Mouse (Mus musculus) cerebellum, adult 11-12 months (tissue): ENCODE data around the gene Morc3.
A peak's percentile ranks its signal among the peaks of the same experiment; 100 is the strongest.

Source experiments
- DNase-seq: peaks from one replicate; pipeline ENCODE4 v3.0.0; 2022

Morc3 gene

GRCm38 (mm10) chr16:93884086-93884721 lies 52.3 kb downstream of the Morc3 start:
- DNase-seq, result peak; percentile 25

GRCm38 (mm10) chr16:93884722-93885113 lies 52.8 kb downstream of the Morc3 start:
- DNase-seq, result no peak

GRCm38 (mm10) chr16:93888481-93888880 lies 56.6 kb downstream of the Morc3 start:
- no peak for DNase-seq

- no peak for DNase-seq
Measured at GRCm38 (mm10) chr16:93890948-93891604, 59.2 kb downstream of the Morc3 start.

GRCm38 (mm10) chr16:93893285-93893684 lies 61.4 kb downstream of the Morc3 start:
- no peak for DNase-seq

GRCm38 (mm10) chr16:93903027-93903426 lies 71.1 kb downstream of the Morc3 start:
- DNase-seq, result no peak

- DNase-seq, result peak; percentile 29
Measured at GRCm38 (mm10) chr16:93906156-93907014, 74.5 kb downstream of the Morc3 start.

- no peak for DNase-seq
Measured at GRCm38 (mm10) chr16:93907761-93908160, 75.8 kb downstream of the Morc3 start.

GRCm38 (mm10) chr16:93908196-93908595 lies 76.3 kb downstream of the Morc3 start:
- DNase-seq, result no peak

GRCm38 (mm10) chr16:93909936-93910335 lies 78.0 kb downstream of the Morc3 start:
- DNase-seq, result no peak

GRCm38 (mm10) chr16:93910735-93911665 lies 79.1 kb downstream of the Morc3 start:
- DNase-seq, result no peak

GRCm38 (mm10) chr16:93912158-93912557 lies 80.2 kb downstream of the Morc3 start:
- DNase-seq, result no peak

GRCm38 (mm10) chr16:93912808-93913207 lies 80.9 kb downstream of the Morc3 start:
- no peak for DNase-seq

GRCm38 (mm10) chr16:93913881-93914576 lies 82.1 kb downstream of the Morc3 start:
- no peak for DNase-seq

GRCm38 (mm10) chr16:93915338-93915849 lies 83.5 kb downstream of the Morc3 start:
- DNase-seq, result no peak

GRCm38 (mm10) chr16:93917712-93918678 lies 86.1 kb downstream of the Morc3 start:
- DNase-seq, result peak; percentile 52

GRCm38 (mm10) chr16:93918679-93919060 lies 86.7 kb downstream of the Morc3 start:
- DNase-seq, result no peak

- no peak for DNase-seq
Measured at GRCm38 (mm10) chr16:93919189-93919588, 87.3 kb downstream of the Morc3 start.

- DNase-seq, result no peak
Measured at GRCm38 (mm10) chr16:93920673-93921072, 88.8 kb downstream of the Morc3 start.

- DNase-seq, result no peak
Measured at GRCm38 (mm10) chr16:93922835-93923389, 91.0 kb downstream of the Morc3 start.
